Mouse (Mus musculus) cortical plate, adult 2 months (tissue): ENCODE results near the gene Rbm41.

ENCODE experiments used
- CTCF ChIP-seq: fragments of 200-500 bp; IDR thresholded peaks from 2 replicates; pipeline ENCODE4 v1.5.1; 2011; ENCODE audit warnings: mild to moderate bottlenecking, control low read depth, low read length; ENCODE audit not compliant: insufficient read depth; ENCODE audit errors: extremely low read depth
- POLR2A ChIP-seq: fragments of 200-500 bp; IDR thresholded peaks from 2 replicates; pipeline ENCODE4 v1.6.1; 2011; ENCODE audit warnings: mild to moderate bottlenecking, low read length, control low read depth; ENCODE audit not compliant: insufficient read depth; ENCODE audit errors: extremely low read depth

DNA sequence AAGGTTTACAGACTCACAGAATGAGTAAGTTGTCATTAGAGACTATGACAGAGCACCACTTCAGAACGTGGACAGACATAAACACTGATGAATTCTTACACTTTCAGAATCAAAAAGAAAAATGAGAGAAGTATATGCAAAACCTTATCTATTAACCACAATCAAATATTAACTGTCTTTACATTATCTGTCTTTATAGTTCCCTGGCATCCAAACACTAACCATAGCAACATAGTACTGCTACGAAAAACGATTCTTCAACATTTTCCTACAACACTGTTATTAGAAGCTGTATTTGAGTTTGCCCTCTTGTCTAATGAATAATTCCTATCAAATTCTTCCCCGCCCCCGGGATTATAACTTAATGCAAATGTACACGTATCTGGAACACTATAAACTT lies 157.3 kb downstream of the Rbm41 start:
- TF ChIP-seq CTCF (no peak), POLR2A (no peak)
